Mouse (Mus musculus) activated CD4-positive, CD25-positive, alpha-beta regulatory T cell, adult 4 months (primary cell): Measurements from ENCODE around the gene Sun1. TPM values are rescaled to one million over a fixed set of nuclear protein-coding genes. Genes with fewer than 3 reads are reported as not detected.

ENCODE experiments used
- ATAC-seq: one replicate; pipeline ENCODE4 v1.8.0; 2017
- polyA plus RNA-seq, 2 experiments: library from polyadenylated mRNA; unstranded; fragments of 100-300 nt; shearing (Covaris generic); gene quantifications; one replicate each; pipeline ENCODE4 v1.2.1; 2017

Gene Sun1
- polyA plus RNA-seq, 2 experiments from 2014 or later: 29.3 to 33.5 TPM

DNA sequence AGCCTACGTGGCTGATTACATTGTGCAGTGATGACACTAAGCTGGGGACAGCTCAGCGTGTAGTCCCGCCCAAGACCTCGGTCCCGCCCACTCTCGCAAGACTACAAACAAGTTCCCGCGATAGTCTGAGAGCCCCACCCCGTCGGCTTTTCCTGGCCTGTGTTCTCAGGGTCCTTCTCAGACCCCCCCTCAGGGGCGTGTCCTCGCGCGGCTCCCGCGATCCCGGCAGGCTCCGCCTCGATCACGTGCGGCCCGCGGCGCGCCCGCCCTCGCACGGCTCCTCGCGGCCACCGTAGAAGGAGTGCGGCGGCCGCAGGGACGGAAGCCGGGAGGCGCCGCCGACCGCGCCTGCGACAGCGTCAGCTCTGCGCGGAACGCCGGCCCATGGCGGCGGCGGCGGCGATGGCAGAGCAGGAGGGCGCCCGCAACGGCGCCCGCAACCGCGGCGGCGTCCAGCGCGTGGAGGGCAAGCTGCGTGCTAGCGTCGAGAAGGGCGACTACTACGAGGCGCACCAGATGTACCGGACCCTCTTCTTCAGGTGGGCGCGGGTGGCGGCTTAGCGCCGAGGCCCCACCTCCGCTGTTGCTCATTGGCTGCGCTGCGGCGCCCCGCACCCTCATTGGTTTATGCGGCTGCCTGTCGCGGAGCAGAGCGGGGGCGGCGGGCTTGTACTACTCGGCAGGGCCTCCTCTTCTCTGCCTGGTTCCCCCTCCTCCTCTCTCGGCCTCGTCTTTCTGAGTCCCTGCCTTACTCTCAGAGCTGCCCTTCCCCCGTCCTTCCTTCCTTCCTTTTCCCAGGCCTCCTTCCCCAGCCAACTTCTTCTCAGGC is 51.9 kb downstream of the Sun1 start, which contains the start of gene Get4:
TSS of gene Get4 (plus strand) at position 244 of the 829 bp plus-strand sequence.
- ATAC-seq: peak; percentile 86

DNA sequence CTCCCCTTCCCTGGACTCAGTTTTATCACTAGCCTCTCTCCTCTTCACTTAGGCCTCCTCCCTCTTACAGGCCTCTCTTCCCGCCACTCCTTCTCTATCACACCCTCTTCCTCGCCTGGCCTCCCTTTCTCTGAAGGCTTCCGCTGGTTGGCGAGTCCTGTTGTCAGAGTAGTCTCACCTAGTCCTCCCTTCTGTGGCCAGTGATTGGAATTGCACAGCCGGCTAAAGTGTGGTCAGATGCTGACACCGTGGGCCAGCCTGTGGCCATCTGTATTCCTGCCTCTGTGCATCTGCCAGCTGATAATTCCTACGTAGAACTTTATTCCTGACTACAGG is 52.4 kb downstream of the Sun1 start:
- ATAC-seq: peak; percentile 4

DNA sequence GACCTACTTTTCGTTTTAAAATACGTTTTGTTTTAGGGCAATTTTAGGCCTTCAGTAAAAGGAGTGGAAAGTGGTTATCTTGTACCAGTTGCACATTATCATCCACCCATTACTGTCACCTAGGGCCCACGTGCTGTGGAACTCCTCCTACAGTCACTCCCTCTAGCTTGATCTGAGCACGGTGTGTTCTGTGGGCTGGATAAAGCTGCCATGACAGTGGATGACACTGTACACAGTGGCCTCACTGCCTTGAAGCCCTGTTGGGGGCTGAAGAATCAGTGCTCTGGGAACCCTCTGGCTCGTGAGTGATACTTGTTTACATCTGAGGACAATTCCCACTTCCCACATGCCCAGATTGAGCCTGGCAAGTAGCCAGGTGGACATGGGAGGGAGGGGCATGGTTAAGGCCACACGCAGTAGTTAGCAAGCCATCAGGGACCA is 52.9 kb downstream of the Sun1 start:
- peak; percentile 20 for ATAC-seq

- ATAC-seq: no peak
These were observed 54.5 kb downstream of the Sun1 start for GRCm38 (mm10) chr5:139254938-139255337.

DNA sequence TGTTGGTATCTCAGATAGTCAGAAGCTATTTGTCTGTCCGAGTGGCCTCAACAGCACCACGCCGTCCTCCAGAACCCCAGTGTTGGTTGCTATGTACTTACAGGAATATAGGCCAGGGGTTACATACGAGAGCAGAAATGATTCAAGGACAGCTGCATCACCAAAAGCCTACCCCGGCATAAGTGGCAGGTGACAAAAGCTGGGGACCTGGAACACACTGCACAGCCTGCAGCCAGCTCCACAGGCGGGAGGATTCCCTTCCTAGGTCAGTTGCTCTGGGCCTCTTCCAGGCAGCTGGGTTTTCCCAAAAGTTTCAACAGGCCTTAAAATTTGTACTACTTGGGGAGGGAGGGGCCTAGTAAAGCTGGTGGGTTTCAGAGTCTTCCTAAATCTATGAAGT is 55.3 kb downstream of the Sun1 start:
- ATAC-seq: no peak

DNA sequence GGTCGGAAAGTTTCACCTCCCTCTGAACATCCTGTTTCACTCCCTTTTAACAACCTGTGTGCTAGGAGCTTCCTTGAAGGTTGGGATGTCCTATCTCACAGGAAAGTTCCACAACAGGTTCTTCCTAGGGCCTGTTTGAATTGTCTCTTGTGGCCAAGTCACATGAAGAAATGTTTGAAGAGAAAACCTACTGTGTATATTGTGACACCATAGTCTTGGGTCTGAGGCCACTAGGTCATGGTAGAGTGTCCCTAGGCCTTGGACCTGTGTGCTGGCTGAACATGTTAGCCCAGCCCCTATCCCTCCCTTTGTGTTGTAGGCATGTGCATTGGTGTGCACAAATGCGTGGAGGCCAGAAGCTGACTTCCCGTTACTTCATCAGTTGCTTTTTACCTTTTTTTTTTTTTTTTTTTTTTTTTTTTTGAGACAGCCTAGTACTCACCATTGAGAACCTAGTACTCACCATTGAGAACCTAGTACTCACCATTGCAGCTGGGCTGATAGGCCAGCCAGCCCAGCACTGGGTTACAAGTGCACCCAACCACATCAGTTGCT is 55.9 kb downstream of the Sun1 start:
- no peak for ATAC-seq

DNA sequence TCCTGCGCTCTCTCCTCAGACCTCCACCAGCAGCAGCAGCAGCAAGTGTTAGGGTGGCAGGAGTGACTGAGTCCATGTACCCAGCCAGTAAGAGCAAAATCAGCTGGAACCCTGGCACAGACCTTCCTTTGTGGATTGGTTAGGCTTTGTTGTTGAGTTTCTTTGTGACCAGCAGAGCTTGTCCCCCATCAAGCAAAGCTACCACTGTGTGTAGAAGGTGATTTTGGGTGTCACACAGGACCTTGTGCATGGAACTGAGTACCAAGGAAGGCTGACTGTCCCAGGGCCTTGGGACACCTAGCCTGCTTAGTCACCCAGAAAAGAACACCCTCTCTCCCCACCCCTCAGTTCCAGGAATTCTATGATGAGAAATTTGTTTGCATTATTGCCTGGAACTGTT is 56.8 kb downstream of the Sun1 start:
- no peak for ATAC-seq

DNA sequence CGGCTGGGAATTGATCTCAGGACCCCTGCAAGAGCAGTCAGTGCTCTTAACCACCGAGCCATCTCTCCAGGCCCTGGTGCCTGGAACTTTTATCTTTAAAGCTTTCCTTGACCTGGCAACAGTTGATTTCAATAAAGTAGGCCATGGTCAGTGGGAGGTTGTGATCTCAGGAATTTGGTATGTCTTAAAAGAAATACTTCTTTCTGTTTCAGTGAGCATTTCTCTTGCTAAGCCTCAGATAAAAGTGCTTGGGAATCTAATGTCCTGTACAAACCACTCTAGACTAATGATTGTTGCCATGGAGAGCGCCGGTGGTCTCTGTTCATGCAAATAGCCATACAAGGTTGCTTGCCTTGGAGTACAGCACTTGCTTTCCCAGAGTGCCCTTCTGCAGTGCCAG is 57.4 kb downstream of the Sun1 start:
- no peak for ATAC-seq

DNA sequence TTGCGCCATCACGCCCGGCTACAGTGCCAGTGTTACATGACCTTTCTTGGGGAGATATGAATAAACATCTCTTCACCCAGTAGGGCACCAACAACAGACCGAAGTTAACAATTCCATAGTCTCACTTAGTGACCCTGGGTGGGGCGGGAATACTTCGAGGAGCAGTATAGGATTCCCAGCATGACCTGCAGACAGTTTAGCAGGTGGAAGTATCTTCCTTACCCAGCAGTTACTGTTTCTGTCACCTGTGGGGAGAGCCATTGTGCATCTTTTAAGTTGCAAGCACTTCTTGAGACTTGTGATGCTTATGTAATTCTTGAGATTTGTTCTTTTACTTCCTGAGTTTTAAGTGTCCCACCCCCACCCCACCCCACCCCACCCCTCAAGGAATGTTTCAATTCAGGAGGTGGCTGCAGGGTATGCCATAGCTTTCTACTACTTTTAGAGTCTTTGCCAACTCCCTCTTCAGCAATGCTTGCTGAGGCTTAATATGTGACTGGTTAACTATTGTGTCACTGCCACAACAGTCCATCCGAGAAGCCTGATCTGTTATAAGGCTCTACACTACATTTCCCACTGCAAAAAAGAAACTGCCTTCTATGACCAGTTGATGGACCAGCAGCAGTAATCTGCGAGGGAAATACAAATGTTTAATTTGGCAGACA is 58.1 kb downstream of the Sun1 start:
- no peak for ATAC-seq

DNA sequence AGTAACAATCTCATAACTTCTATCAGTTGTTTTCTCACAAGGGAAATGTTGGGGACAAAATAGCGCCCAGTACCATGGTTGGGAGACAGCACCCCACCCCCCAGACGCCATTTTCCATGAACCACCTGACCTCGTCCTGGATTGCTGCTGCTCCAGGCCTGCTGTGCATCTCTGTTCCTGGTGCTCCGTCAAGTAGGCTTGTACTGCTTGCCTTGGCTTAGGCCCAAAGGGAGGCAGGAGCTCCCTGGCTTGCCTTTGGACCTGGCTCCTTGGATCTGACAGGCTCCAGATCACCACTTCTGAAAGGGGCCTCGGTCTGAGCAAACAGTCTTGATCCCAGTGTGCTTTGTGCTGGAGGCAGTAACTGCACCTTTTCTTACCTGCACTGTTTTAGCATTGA is 59.4 kb downstream of the Sun1 start:
- ATAC-seq: no peak

GRCm38 (mm10) chr5:139261403-139261802 is 61.0 kb downstream of the Sun1 start:
- ATAC-seq: no peak

DNA sequence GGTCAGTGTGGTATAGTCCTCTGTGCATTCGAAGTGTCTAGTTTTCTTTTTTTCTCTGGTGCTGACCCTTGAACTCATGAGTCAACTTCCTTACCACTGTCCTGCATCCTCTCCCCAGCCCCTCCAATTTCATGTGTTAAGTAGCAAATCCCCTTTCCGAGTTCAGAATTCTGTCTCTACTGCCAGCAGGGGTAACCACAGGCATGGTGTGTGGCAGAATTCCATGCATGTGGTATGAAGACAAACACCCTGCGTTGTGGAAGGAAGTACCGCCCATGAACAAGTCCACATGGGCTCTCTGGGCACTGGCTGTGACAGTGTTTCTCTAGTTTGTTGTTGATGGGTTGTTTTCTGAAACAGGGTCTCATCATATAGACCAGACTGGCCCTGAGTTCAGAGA is 67.2 kb downstream of the Sun1 start:
- no peak for ATAC-seq

DNA sequence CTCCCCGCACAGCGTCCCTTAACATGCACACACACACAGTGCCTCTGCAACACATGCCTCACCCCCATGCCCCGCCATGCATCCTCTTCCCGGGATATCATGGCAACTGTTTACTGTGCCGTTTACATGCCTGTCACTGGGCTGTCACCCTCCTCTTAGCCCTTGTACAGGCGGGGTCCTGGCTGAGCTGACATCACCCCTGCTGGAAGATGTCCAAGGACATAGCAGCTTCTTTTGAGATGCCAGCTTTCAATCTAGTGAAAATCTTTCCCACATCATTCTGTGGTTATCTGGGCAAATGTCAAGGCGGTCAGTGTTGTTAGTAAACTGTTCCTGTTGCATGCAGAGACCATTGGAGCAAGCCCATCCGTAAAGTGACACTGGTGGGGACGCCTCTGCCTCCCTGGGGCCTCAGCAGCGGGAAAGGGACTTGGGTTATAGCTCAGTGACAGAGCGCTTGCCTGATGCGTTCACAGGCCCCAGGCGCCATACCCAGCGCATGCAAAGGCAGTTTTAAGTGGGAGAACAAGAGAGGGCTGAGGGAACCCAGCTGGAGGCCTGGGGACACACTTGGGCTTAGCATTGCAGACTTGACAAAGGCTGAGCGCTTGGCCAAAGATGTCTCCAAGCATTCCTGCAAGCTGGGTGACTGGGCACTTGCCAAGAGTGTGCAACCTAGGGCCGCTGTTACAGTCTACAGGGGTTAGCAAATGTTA is 70.5 kb downstream of the Sun1 start:
- ATAC-seq: no peak

DNA sequence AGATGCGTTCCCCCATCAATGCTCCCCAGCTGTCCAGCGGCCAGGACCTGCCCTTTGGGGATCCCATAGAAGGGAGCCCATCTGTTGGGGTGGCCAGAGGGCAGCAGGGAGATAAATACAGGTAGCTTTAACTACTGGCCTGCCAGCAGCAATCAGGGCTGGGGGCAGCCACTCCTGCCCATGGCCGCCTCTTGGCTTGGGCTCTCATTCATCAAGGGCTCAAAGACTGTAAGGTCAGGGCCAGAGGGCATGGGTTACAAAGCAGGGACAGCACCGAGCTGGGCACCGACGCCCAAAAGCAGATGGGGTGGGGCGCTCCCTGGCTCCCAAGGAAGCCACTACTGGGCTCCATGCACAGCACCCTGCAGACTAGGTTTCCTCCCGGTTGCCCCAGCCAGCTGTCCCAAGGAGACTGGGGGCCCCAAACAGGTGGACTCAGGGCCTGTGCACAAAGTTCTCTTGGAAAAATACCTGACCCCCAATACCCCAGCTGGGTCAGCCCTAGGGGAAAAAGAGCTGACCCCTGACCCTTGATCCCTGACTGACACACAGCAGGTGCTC is 71.6 kb downstream of the Sun1 start:
- no peak for ATAC-seq

- ATAC-seq: no peak
These were observed 76.8 kb downstream of the Sun1 start for GRCm38 (mm10) chr5:139277287-139277686.

DNA sequence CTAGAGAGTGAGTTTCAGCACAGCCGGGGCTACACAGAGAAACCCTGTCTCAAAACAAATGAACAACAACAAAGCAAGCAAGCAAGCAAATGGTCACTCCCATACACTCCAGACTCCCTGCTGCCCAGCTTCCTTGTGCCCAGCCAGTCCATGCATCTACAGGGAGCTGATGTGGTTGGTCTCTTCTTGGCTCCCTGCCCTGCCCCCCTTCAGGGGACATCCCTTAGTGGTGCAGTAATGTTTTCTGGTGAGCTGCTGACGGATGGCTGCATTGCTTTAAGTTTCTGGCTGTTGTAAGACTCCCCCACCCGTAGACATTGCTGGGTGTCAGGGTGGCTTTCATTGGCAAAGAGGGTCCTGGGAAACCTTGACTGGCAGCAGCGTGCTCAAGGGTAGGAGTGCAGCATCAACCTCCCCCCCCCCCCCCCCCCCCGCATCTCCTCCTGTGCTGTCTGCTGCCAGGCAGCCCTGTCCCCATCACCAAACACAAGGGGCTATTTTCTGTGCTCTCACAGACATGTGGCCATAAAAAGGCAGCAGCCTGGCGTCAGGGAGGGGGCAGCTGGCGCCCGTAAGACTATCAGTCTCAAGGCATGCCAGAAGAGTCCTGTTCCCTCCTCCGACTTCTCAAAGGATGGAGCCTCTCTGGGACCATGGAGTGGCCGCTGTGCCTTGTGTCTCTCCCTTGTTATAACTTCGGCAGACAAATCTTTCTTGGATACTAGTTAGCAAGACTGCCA is 81.1 kb downstream of the Sun1 start:
- no peak for ATAC-seq

DNA sequence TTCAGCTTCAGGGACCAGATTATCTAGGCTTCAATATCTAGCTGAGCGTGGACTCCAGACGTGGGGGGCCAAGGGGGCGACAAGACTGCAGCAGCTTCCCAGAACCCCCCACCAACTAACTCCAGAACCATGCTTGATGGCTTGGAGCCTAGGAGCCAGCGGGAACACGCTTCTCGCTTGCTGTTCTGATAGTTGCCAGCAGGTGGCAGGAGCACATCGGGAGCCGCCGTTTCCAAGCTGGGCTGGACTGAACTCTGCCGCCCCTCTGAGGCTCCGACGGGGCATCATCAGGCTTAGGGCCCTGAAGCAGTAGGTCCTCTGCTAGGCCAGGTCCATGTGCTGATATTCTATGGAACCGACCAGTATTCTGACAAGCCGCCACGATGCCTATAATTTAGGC is 81.8 kb downstream of the Sun1 start:
- peak; percentile 60 for ATAC-seq

- ATAC-seq: peak; percentile 74
These were observed 83.2 kb downstream of the Sun1 start for GRCm38 (mm10) chr5:139283460-139284180.

DNA sequence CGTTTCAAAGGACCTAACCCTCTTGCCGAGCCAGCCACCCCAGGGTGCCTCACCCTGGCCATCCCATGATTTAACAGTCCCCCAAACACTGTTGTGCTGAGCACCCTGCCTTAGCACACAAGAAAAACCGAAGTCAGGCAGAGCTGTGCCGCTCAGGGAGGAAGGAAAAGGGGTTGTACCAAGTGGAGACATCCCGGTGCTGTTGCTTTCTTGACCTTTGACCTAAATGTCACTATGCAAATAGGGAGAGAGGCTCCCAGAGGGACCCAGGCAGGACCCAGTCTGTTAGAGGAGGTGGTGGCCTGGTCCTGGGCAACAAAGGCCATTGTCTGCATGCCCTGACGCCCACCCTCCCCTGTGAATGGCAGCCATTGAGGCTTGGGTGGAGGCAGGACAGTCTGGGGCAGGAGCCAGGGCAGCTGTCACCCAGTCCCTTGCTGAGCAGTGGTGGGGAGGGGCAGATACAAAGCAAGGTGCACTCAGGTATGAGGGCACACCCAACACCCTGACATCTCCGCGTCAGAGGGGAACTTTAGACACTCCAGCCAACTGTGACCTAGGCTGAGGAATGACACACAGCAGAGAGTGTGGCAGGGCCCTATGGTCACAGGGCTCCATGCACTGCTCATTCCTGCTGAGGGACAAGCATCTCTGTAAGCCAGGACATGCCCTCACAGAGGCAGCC is 85.1 kb downstream of the Sun1 start:
- ATAC-seq: no peak

DNA sequence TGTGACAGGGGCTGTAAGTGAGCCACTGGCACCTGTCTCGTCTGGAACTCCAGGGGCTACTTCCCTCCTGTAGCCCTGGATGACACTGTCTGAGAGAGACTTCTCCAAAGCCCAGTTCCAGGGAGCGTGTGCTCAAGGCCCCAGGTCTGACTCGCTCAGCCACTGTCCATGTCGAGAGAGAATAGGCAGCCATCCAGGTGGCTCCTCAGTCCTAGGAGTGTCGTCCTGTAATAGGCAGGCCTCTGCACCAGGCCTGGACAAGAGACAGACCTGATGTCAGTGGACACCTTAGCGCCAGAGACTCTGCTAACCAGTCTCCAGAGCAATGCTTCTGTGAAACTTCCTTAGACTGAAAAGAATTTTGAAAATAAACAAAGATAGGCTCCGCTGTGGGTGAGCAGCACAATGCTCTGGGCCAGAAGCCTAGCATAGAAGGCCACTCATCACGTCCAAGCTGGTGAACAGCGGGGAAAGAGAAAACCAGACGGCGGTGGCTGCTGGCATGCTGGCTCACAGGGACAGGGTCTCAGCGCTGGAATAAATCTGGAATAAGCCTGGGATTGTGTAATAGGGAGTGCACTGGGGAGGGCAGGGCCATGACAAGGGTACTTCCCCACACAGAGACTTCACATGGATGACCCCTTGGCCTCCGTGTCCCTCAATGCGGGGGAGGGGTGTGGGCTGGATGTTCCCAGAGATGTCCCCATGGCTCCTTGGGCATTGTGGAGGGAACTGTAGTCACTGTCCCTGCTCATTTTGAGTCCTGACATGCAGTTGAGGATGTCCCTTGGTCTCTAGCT is 85.9 kb downstream of the Sun1 start:
- ATAC-seq: no peak
